Mouse (Mus musculus): ENCODE measurements around the gene Rab34. TPM values are rescaled to one million over a fixed set of nuclear protein-coding genes. Genes with fewer than 3 reads are reported as not detected.

Gene Rab34
- total and polyA plus RNA-seq, 2 experiments: 2.8 to 5.2 TPM

- H3K36me3 ChIP-seq (ENCODE audit: control insufficient read depth, insufficient read depth, low read length): peaks cover 34% of the 10 kb centered on the region
- no peak overlapping the region for H3K9ac ChIP-seq (ENCODE audit: low read depth, low read length)
- TF ChIP-seq POLR2A (IDR thresholded peaks at IDR 0.05; ENCODE audit: extremely low read depth, insufficient read depth, low read length) (no peak), CTCF (IDR thresholded peaks at IDR 0.05; ENCODE audit: low read depth, low read length) (no peak)
- H3K27me3 ChIP-seq (ENCODE audit: control insufficient read depth, insufficient read depth, low read length): no peaks in the 10 kb centered on the region
- H3K4me1 ChIP-seq (ENCODE audit: control insufficient read depth, insufficient read depth, low read length): peaks cover 8% of the 10 kb centered on the region
- no peak overlapping the region for H3K27ac ChIP-seq (replicated peaks; ENCODE audit: insufficient read depth, low read depth, low read length)
- no peak for DNase-seq (ENCODE audit: extremely low read depth, low read depth, low spot score)
- no peak overlapping the region for H3K4me3 ChIP-seq (ENCODE audit: insufficient read depth, low read depth, low read length)
- 89% methylated on average over 13 of the region's 13 CpGs for WGBS
- no peaks in the 10 kb centered on the region for H3K79me2 ChIP-seq (ENCODE audit: control insufficient read depth, insufficient read depth, low read length)
Observed at GRCm38 (mm10) chr11:78205361-78206206, 17.4 kb downstream of the Rab34 start.

GRCm38 (mm10) chr11:78207190-78207589 lies 19.0 kb downstream of the Rab34 start:
- no peak overlapping the region for H3K9ac ChIP-seq (ENCODE audit: low read depth, low read length)
- no peaks in the 10 kb centered on the region for H3K27me3 ChIP-seq (ENCODE audit: control insufficient read depth, insufficient read depth, low read length)
- no peaks in the 10 kb centered on the region for H3K79me2 ChIP-seq (ENCODE audit: control insufficient read depth, insufficient read depth, low read length)
- DNase-seq (ENCODE audit: extremely low read depth, low read depth, low spot score): no peak
- H3K27ac ChIP-seq (replicated peaks; ENCODE audit: insufficient read depth, low read depth, low read length): no peak overlapping the region
- TF ChIP-seq CTCF (IDR thresholded peaks at IDR 0.05; ENCODE audit: low read depth, low read length): no peak
- no peak for TF ChIP-seq POLR2A (IDR thresholded peaks at IDR 0.05; ENCODE audit: extremely low read depth, insufficient read depth, low read length)
- H3K4me3 ChIP-seq (ENCODE audit: insufficient read depth, low read depth, low read length): no peak overlapping the region
- H3K4me1 ChIP-seq (ENCODE audit: control insufficient read depth, insufficient read depth, low read length): peaks cover 11% of the 10 kb centered on the region
- peaks cover 41% of the 10 kb centered on the region for H3K36me3 ChIP-seq (ENCODE audit: control insufficient read depth, insufficient read depth, low read length)
- WGBS: 96% methylated on average over 7 of the region's 7 CpGs

GRCm38 (mm10) chr11:78209886-78210285 lies 21.7 kb downstream of the Rab34 start:
- H3K36me3 ChIP-seq (ENCODE audit: control insufficient read depth, insufficient read depth, low read length): peaks cover 63% of the 10 kb centered on the region
- no peak overlapping the region for H3K4me3 ChIP-seq (ENCODE audit: insufficient read depth, low read depth, low read length)
- 89% methylated on average over 6 of the region's 6 CpGs for WGBS
- H3K27ac ChIP-seq (replicated peaks; ENCODE audit: insufficient read depth, low read depth, low read length): no peak overlapping the region
- H3K27me3 ChIP-seq (ENCODE audit: control insufficient read depth, insufficient read depth, low read length): no peaks in the 10 kb centered on the region
- DNase-seq (ENCODE audit: extremely low read depth, low read depth, low spot score): no peak
- no peak overlapping the region for H3K9ac ChIP-seq (ENCODE audit: low read depth, low read length)
- H3K79me2 ChIP-seq (ENCODE audit: control insufficient read depth, insufficient read depth, low read length): no peaks in the 10 kb centered on the region
- peaks cover 3% of the 10 kb centered on the region; the same call in 1 of the 2 replicates for H3K4me1 ChIP-seq (ENCODE audit: control insufficient read depth, insufficient read depth, low read length)
- TF ChIP-seq CTCF (IDR thresholded peaks at IDR 0.05; ENCODE audit: low read depth, low read length) (no peak), POLR2A (IDR thresholded peaks at IDR 0.05; ENCODE audit: extremely low read depth, insufficient read depth, low read length) (no peak)

GRCm38 (mm10) chr11:78210615-78211014 lies 22.4 kb downstream of the Rab34 start:
- Histone ChIP-seq H3K4me1 (ENCODE audit: control insufficient read depth, insufficient read depth, low read length) (peaks cover 3% of the 10 kb centered on the region; the same call in 1 of the 2 replicates), H3K27me3 (ENCODE audit: control insufficient read depth, insufficient read depth, low read length) (no peaks in the 10 kb centered on the region), H3K9ac (ENCODE audit: low read depth, low read length) (no peak overlapping the region), H3K4me3 (ENCODE audit: insufficient read depth, low read depth, low read length) (no peak overlapping the region), H3K79me2 (ENCODE audit: control insufficient read depth, insufficient read depth, low read length) (no peaks in the 10 kb centered on the region), H3K36me3 (ENCODE audit: control insufficient read depth, insufficient read depth, low read length) (peaks cover 69% of the 10 kb centered on the region), H3K27ac (replicated peaks; ENCODE audit: insufficient read depth, low read depth, low read length) (no peak overlapping the region)
- peak; percentile 83 for DNase-seq (ENCODE audit: extremely low read depth, low read depth, low spot score)
- 21% methylated on average over 7 of the region's 7 CpGs for WGBS
- TF ChIP-seq POLR2A (IDR thresholded peaks at IDR 0.05; ENCODE audit: extremely low read depth, insufficient read depth, low read length): no peak
- TF ChIP-seq CTCF (IDR thresholded peaks at IDR 0.05; ENCODE audit: low read depth, low read length): no peak

GRCm38 (mm10) chr11:78211513-78211912 lies 23.3 kb downstream of the Rab34 start:
- H3K9ac ChIP-seq (ENCODE audit: low read depth, low read length): no peak overlapping the region
- no peaks in the 10 kb centered on the region for H3K79me2 ChIP-seq (ENCODE audit: control insufficient read depth, insufficient read depth, low read length)
- DNase-seq (ENCODE audit: extremely low read depth, low read depth, low spot score): no peak
- H3K27me3 ChIP-seq (ENCODE audit: control insufficient read depth, insufficient read depth, low read length): no peaks in the 10 kb centered on the region
- TF ChIP-seq CTCF (IDR thresholded peaks at IDR 0.05; ENCODE audit: low read depth, low read length) (no peak), POLR2A (IDR thresholded peaks at IDR 0.05; ENCODE audit: extremely low read depth, insufficient read depth, low read length) (no peak)
- H3K4me3 ChIP-seq (ENCODE audit: insufficient read depth, low read depth, low read length): no peak overlapping the region
- peaks cover 76% of the 10 kb centered on the region for H3K36me3 ChIP-seq (ENCODE audit: control insufficient read depth, insufficient read depth, low read length)
- WGBS: 89% methylated on average over 5 of the region's 5 CpGs
- peaks cover 3% of the 10 kb centered on the region; the same call in 1 of the 2 replicates for H3K4me1 ChIP-seq (ENCODE audit: control insufficient read depth, insufficient read depth, low read length)
- no peak overlapping the region for H3K27ac ChIP-seq (replicated peaks; ENCODE audit: insufficient read depth, low read depth, low read length)
